Comparison of ENCODE assay signal across 9 mouse cellular contexts in the genomic region with DNA sequence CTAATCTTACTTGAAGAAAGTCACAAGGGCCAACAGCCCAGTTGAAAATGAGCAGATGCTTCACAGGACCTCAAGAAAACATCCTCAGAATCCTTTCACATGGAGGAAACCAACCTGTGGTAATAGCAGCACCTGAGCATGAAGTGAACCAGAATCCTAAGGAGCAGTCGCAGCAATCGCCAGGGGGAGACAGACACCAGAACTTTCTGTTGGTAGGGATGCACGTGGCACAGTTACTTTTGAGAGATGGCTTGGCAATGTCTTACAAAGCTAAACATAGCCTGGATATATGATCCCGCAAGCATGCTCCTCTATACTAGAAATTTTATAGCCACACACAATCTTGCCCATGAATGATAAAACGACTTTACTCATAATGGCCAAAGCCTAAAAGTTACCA.
DNase-seq lines count a peak whose midpoint lies in the region; ATAC-seq and TF ChIP-seq lines count a peak whose summit lies in the region.
"Had no signal": no experiment of that assay in that cellular context is flagged by ENCODE, and none has a peak within 500 bp of the region (broad histone marks: within the 10 kb centered on the region; RNA-seq: fewer than 3 reads in every experiment).

No protein-coding gene starts in this region.

- DNase-seq in frontal cortex, postnatal 10 days (ENCODE audit: low spot score in 2 of 2) = no peak
- DNase-seq in right cerebral cortex, adult 18-20 months = peak; percentile 14
- DNase-seq in right cerebral cortex, postnatal 25 days = no peak
- DNase-seq in layer of hippocampus, adult 9-10 months (ENCODE audit: low spot score) = peak; percentile 13
- DNase-seq in skeletal muscle tissue, adult 2 months (ENCODE audit: low read depth, low spot score) = peak; percentile 40
- DNase-seq in forebrain, embryonic 11.5 days (ENCODE audit: low spot score) = no peak

- H3K4me2 ChIP-seq in forebrain, embryonic 11.5 days (ENCODE audit: low read depth, low read length, severe bottlenecking) = no peak overlapping the region

- ATAC-seq in frontal cortex, adult (ENCODE audit: low TSS enrichment) = peak; percentile 64; the same call in 1 of the 2 replicates
- ATAC-seq in forebrain, embryonic 11.5 days (replicated peaks; ENCODE audit: low FRiP score) = no peak

- no peaks in the 10 kb centered on the region for H3K4me1 ChIP-seq in cortical plate, adult 2 months (ENCODE audit: control insufficient read depth, insufficient read depth, low read length)
- no peaks in the 10 kb centered on the region for H3K4me1 ChIP-seq in forebrain, embryonic 11.5 days (replicated peaks; ENCODE audit: control insufficient read depth, insufficient read depth, low read length)

- H3K9ac ChIP-seq in forebrain, embryonic 11.5 days (ENCODE audit: low read length) = no peak overlapping the region

- WGBS in forebrain, embryonic 11.5 days = 58% methylated on average over 5 of the region's 5 CpGs

- no peak overlapping the region for H3K4me3 ChIP-seq in cortical plate, adult 2 months (ENCODE audit: insufficient read depth, low read length)
- no peak overlapping the region for H3K4me3 ChIP-seq in forebrain, embryonic 11.5 days (ENCODE audit: low read depth, low read length)
- H3K4me3 ChIP-seq: megakaryocyte, embryonic 14.5 days had no signal

- H3K27me3 ChIP-seq in forebrain, embryonic 11.5 days (ENCODE audit: control insufficient read depth, insufficient read depth, low read length) = no peaks in the 10 kb centered on the region

- TF ChIP-seq POLR2A in cortical plate, adult 2 months (IDR thresholded peaks at IDR 0.05; ENCODE audit: extremely low read depth, insufficient read depth, low read length) = no peak

- no peaks in the 10 kb centered on the region for H3K9me3 ChIP-seq in forebrain, embryonic 11.5 days (ENCODE audit: control insufficient read depth, low read length)
- H3K9me3 ChIP-seq: megakaryocyte, embryonic 14.5 days had no signal

- no peaks in the 10 kb centered on the region for H3K36me3 ChIP-seq in forebrain, embryonic 11.5 days (ENCODE audit: control insufficient read depth, insufficient read depth, low read length)

- peak; percentile 75 for TF ChIP-seq CTCF in cortical plate, adult 2 months (IDR thresholded peaks at IDR 0.05; ENCODE audit: extremely low read depth, insufficient read depth, low read length)

- no peak overlapping the region for H3K27ac ChIP-seq in cortical plate, adult 2 months (ENCODE audit: insufficient read depth, low read length)
- no peak overlapping the region for H3K27ac ChIP-seq in forebrain, embryonic 11.5 days (ENCODE audit: low read depth, low read length)

Comparison
In these comparisons a context has a peak if more than half of its experiments do, and no peak if none do; other contexts are left out.
1. DNase-seq: peak in right cerebral cortex, adult 18-20 months (single experiment), layer of hippocampus, adult 9-10 months (single experiment) and skeletal muscle tissue, adult 2 months (single experiment); none in frontal cortex, postnatal 10 days (0 of 2), right cerebral cortex, postnatal 25 days (single experiment) and forebrain, embryonic 11.5 days (single experiment).